Mouse (Mus musculus): ENCODE measurements around the gene Dtx3. TPM values are rescaled to one million over a fixed set of nuclear protein-coding genes. Genes with fewer than 3 reads are reported as not detected.

Gene Dtx3
- polyA plus RNA-seq, 1 experiment from 2014 or later, result 231 TPM

GRCm38 (mm10) chr10:127177235-127177634 lies 18.3 kb downstream of the Dtx3 start:
- Histone ChIP-seq H3K4me3 (ENCODE audit: low read depth, low read length) (no peak overlapping the region), H3K27ac (ENCODE audit: low read depth, low read length) (no peak overlapping the region), H3K9me3 (ENCODE audit: control insufficient read depth, low read length) (no peaks in the 10 kb centered on the region), H3K9ac (replicated peaks; ENCODE audit: low read depth, low read length) (no peak overlapping the region), H3K27me3 (ENCODE audit: control insufficient read depth, insufficient read depth, low read length) (peaks cover 18% of the 10 kb centered on the region), H3K36me3 (ENCODE audit: control insufficient read depth, insufficient read depth, low read length) (peaks cover 2% of the 10 kb centered on the region; the same call in 1 of the 2 replicates), H3K4me1 (ENCODE audit: control insufficient read depth, insufficient read depth, low read length) (peaks cover 13% of the 10 kb centered on the region), H3K4me2 (ENCODE audit: low read depth, low read length) (peak overlapping the region; percentile 32; the same call in 1 of the 2 replicates)
- 24% methylated on average over 9 of the region's 9 CpGs for WGBS
- ATAC-seq (ENCODE audit: low read depth), result no peak

- 10% methylated on average over 7 of the region's 7 CpGs for WGBS
These were observed 18.8 kb downstream of the Dtx3 start for GRCm38 (mm10) chr10:127176756-127177155.

GRCm38 (mm10) chr10:127176228-127176627 lies 19.3 kb downstream of the Dtx3 start:
- Histone ChIP-seq H3K27ac (ENCODE audit: low read depth, low read length) (no peak overlapping the region), H3K4me3 (ENCODE audit: low read depth, low read length) (no peak overlapping the region), H3K9ac (replicated peaks; ENCODE audit: low read depth, low read length) (no peak overlapping the region), H3K36me3 (ENCODE audit: control insufficient read depth, insufficient read depth, low read length) (peaks cover 5% of the 10 kb centered on the region; the same call in 1 of the 2 replicates), H3K4me2 (ENCODE audit: low read depth, low read length) (no peak overlapping the region), H3K27me3 (ENCODE audit: control insufficient read depth, insufficient read depth, low read length) (peaks cover 18% of the 10 kb centered on the region), H3K9me3 (ENCODE audit: control insufficient read depth, low read length) (no peaks in the 10 kb centered on the region), H3K4me1 (ENCODE audit: control insufficient read depth, insufficient read depth, low read length) (peaks cover 13% of the 10 kb centered on the region)
- WGBS, result 30% methylated on average over 3 of the region's 3 CpGs
- ATAC-seq (ENCODE audit: low read depth), result no peak

More at GRCm38 (mm10) chr10:127176756-127177155, 18.8 kb downstream of the Dtx3 start:
- Histone ChIP-seq H3K27ac (ENCODE audit: low read depth, low read length) (no peak overlapping the region), H3K9me3 (ENCODE audit: control insufficient read depth, low read length) (no peaks in the 10 kb centered on the region), H3K27me3 (ENCODE audit: control insufficient read depth, insufficient read depth, low read length) (peaks cover 18% of the 10 kb centered on the region), H3K4me3 (ENCODE audit: low read depth, low read length) (no peak overlapping the region), H3K9ac (replicated peaks; ENCODE audit: low read depth, low read length) (no peak overlapping the region), H3K4me1 (ENCODE audit: control insufficient read depth, insufficient read depth, low read length) (peaks cover 13% of the 10 kb centered on the region), H3K4me2 (ENCODE audit: low read depth, low read length) (no peak overlapping the region), H3K36me3 (ENCODE audit: control insufficient read depth, insufficient read depth, low read length) (peaks cover 5% of the 10 kb centered on the region; the same call in 1 of the 2 replicates)
- ATAC-seq (ENCODE audit: low read depth), result no peak

GRCm38 (mm10) chr10:127174170-127174569 lies 21.4 kb downstream of the Dtx3 start:
- Histone ChIP-seq H3K4me1 (ENCODE audit: control insufficient read depth, insufficient read depth, low read length) (peaks cover 16% of the 10 kb centered on the region), H3K4me3 (ENCODE audit: low read depth, low read length) (no peak overlapping the region), H3K36me3 (ENCODE audit: control insufficient read depth, insufficient read depth, low read length) (peaks cover 10% of the 10 kb centered on the region), H3K9ac (replicated peaks; ENCODE audit: low read depth, low read length) (no peak overlapping the region), H3K4me2 (ENCODE audit: low read depth, low read length) (no peak overlapping the region), H3K27ac (ENCODE audit: low read depth, low read length) (no peak overlapping the region), H3K9me3 (ENCODE audit: control insufficient read depth, low read length) (no peaks in the 10 kb centered on the region), H3K27me3 (ENCODE audit: control insufficient read depth, insufficient read depth, low read length) (peaks cover 26% of the 10 kb centered on the region)
- no peak for ATAC-seq (ENCODE audit: low read depth)
- WGBS, result 86% methylated on average over 7 of the region's 7 CpGs

- no peak for ATAC-seq (ENCODE audit: low read depth)
- peaks cover 16% of the 10 kb centered on the region for H3K4me1 ChIP-seq (ENCODE audit: control insufficient read depth, insufficient read depth, low read length)
- H3K4me2 ChIP-seq (ENCODE audit: low read depth, low read length), result no peak overlapping the region
- H3K4me3 ChIP-seq (ENCODE audit: low read depth, low read length), result no peak overlapping the region
- H3K27ac ChIP-seq (ENCODE audit: low read depth, low read length), result no peak overlapping the region
- no peaks in the 10 kb centered on the region for H3K9me3 ChIP-seq (ENCODE audit: control insufficient read depth, low read length)
- WGBS, result 84% methylated on average over 16 of the region's 16 CpGs
- H3K36me3 ChIP-seq (ENCODE audit: control insufficient read depth, insufficient read depth, low read length), result peaks cover 12% of the 10 kb centered on the region
- H3K9ac ChIP-seq (replicated peaks; ENCODE audit: low read depth, low read length), result no peak overlapping the region
- H3K27me3 ChIP-seq (ENCODE audit: control insufficient read depth, insufficient read depth, low read length), result peaks cover 24% of the 10 kb centered on the region
These were observed 22.1 kb downstream of the Dtx3 start for GRCm38 (mm10) chr10:127173148-127174065.

- Histone ChIP-seq H3K4me1 (ENCODE audit: control insufficient read depth, insufficient read depth, low read length) (peaks cover 19% of the 10 kb centered on the region), H3K4me3 (ENCODE audit: low read depth, low read length) (no peak overlapping the region), H3K27me3 (ENCODE audit: control insufficient read depth, insufficient read depth, low read length) (peaks cover 19% of the 10 kb centered on the region), H3K9me3 (ENCODE audit: control insufficient read depth, low read length) (no peaks in the 10 kb centered on the region), H3K4me2 (ENCODE audit: low read depth, low read length) (no peak overlapping the region), H3K36me3 (ENCODE audit: control insufficient read depth, insufficient read depth, low read length) (peaks cover 12% of the 10 kb centered on the region), H3K9ac (replicated peaks; ENCODE audit: low read depth, low read length) (no peak overlapping the region), H3K27ac (ENCODE audit: low read depth, low read length) (no peak overlapping the region)
- no peak for ATAC-seq (ENCODE audit: low read depth)
- 90% methylated on average over 15 of the region's 15 CpGs for WGBS
These were observed 23.8 kb downstream of the Dtx3 start for GRCm38 (mm10) chr10:127171631-127172200.

- WGBS, result 2% methylated on average over 29 of the region's 29 CpGs
- Histone ChIP-seq H3K9ac (replicated peaks; ENCODE audit: low read depth, low read length) (no peak overlapping the region), H3K4me1 (ENCODE audit: control insufficient read depth, insufficient read depth, low read length) (peaks cover 21% of the 10 kb centered on the region), H3K27ac (ENCODE audit: low read depth, low read length) (no peak overlapping the region), H3K36me3 (ENCODE audit: control insufficient read depth, insufficient read depth, low read length) (peaks cover 12% of the 10 kb centered on the region), H3K4me3 (ENCODE audit: low read depth, low read length) (peak overlapping the region; percentile 15), H3K4me2 (ENCODE audit: low read depth, low read length) (peak overlapping the region; percentile 38), H3K27me3 (ENCODE audit: control insufficient read depth, insufficient read depth, low read length) (peaks cover 16% of the 10 kb centered on the region), H3K9me3 (ENCODE audit: control insufficient read depth, low read length) (no peaks in the 10 kb centered on the region)
- ATAC-seq (ENCODE audit: low read depth), result peak; percentile 41; the same call in 1 of the 2 replicates
These were observed 24.7 kb downstream of the Dtx3 start for GRCm38 (mm10) chr10:127170837-127171272.

GRCm38 (mm10) chr10:127170002-127170401 lies 25.5 kb downstream of the Dtx3 start:
- Histone ChIP-seq H3K9ac (replicated peaks; ENCODE audit: low read depth, low read length) (no peak overlapping the region), H3K27me3 (ENCODE audit: control insufficient read depth, insufficient read depth, low read length) (peaks cover 20% of the 10 kb centered on the region), H3K4me1 (ENCODE audit: control insufficient read depth, insufficient read depth, low read length) (peaks cover 21% of the 10 kb centered on the region), H3K36me3 (ENCODE audit: control insufficient read depth, insufficient read depth, low read length) (peaks cover 12% of the 10 kb centered on the region), H3K9me3 (ENCODE audit: control insufficient read depth, low read length) (no peaks in the 10 kb centered on the region), H3K4me2 (ENCODE audit: low read depth, low read length) (peak overlapping the region; percentile 38; the same call in 1 of the 2 replicates), H3K27ac (ENCODE audit: low read depth, low read length) (no peak overlapping the region), H3K4me3 (ENCODE audit: low read depth, low read length) (0 out of 2 replicates have a peak overlapping the region, but pooled peaks have one; percentile 7)
- no peak for ATAC-seq (ENCODE audit: low read depth)
- WGBS, result 4% methylated on average over 22 of the region's 22 CpGs
